Mouse (Mus musculus): ENCODE measurements around the gene Apoh.
A peak's percentile ranks its signal among the peaks of the same experiment; 100 is the strongest.

Gene Apoh

GRCm38 (mm10) chr11:108382664-108383063 is 39.5 kb downstream of the Apoh start:
- no peak for DNase-seq (ENCODE audit: low spot score in 2 of 2)

GRCm38 (mm10) chr11:108384920-108385665 is 41.9 kb downstream of the Apoh start:
- DNase-seq (ENCODE audit: low spot score in 2 of 2), result no peak

GRCm38 (mm10) chr11:108385666-108386024 is 42.5 kb downstream of the Apoh start:
- DNase-seq (ENCODE audit: low spot score in 2 of 2), result no peak

GRCm38 (mm10) chr11:108395061-108395460 is 51.9 kb downstream of the Apoh start:
- no peak for DNase-seq (ENCODE audit: low spot score in 2 of 2)

- no peak for DNase-seq (ENCODE audit: low spot score in 2 of 2)
Observed at GRCm38 (mm10) chr11:108396076-108396829, 53.1 kb downstream of the Apoh start.

GRCm38 (mm10) chr11:108409876-108410644 is 66.9 kb downstream of the Apoh start:
- no peak for DNase-seq (ENCODE audit: low spot score in 2 of 2)

- DNase-seq (ENCODE audit: low spot score in 2 of 2), result no peak
Observed at GRCm38 (mm10) chr11:108416360-108416759, 73.2 kb downstream of the Apoh start.

GRCm38 (mm10) chr11:108418540-108418939 is 75.4 kb downstream of the Apoh start:
- DNase-seq (ENCODE audit: low spot score in 2 of 2), result no peak

GRCm38 (mm10) chr11:108419242-108419641 is 76.1 kb downstream of the Apoh start:
- no peak for DNase-seq (ENCODE audit: low spot score in 2 of 2)

- no peak for DNase-seq (ENCODE audit: low spot score in 2 of 2)
Observed at GRCm38 (mm10) chr11:108420751-108421150, 77.6 kb downstream of the Apoh start.

GRCm38 (mm10) chr11:108423221-108423620 is 80.1 kb downstream of the Apoh start:
- no peak for DNase-seq (ENCODE audit: low spot score in 2 of 2)

GRCm38 (mm10) chr11:108424111-108424510 is 81.0 kb downstream of the Apoh start:
- DNase-seq (ENCODE audit: low spot score in 2 of 2), result no peak

- peak; percentile 99 to 100 for DNase-seq (ENCODE audit: low spot score in 2 of 2)
Observed at GRCm38 (mm10) chr11:108424889-108425591, 81.9 kb downstream of the Apoh start, which contains the start of gene Cep112. TSS of gene Cep112 (plus strand) at chr11:108425192.

- DNase-seq (ENCODE audit: low spot score in 2 of 2), result peak in 1 of 2 experiments; percentile 9
Observed at GRCm38 (mm10) chr11:108425592-108425921, 82.4 kb downstream of the Apoh start.

- no peak for DNase-seq (ENCODE audit: low spot score in 2 of 2)
Observed at GRCm38 (mm10) chr11:108426086-108426485, 82.9 kb downstream of the Apoh start.

GRCm38 (mm10) chr11:108427191-108427590 is 84.0 kb downstream of the Apoh start:
- DNase-seq (ENCODE audit: low spot score in 2 of 2), result no peak

GRCm38 (mm10) chr11:108429076-108429475 is 85.9 kb downstream of the Apoh start:
- DNase-seq (ENCODE audit: low spot score in 2 of 2), result no peak

- DNase-seq (ENCODE audit: low spot score in 2 of 2), result no peak
Observed at GRCm38 (mm10) chr11:108443893-108444563, 100.9 kb downstream of the Apoh start.

GRCm38 (mm10) chr11:108447148-108447547 is 104.0 kb downstream of the Apoh start:
- DNase-seq (ENCODE audit: low spot score in 2 of 2), result no peak

GRCm38 (mm10) chr11:108449811-108450210 is 106.7 kb downstream of the Apoh start:
- DNase-seq (ENCODE audit: low spot score in 2 of 2), result peak in 1 of 2 experiments; percentile 32

- DNase-seq (ENCODE audit: low spot score in 2 of 2), result no peak
Observed at GRCm38 (mm10) chr11:108459599-108459998, 116.4 kb downstream of the Apoh start.
